17 mouse cellular contexts compared by ENCODE assay signal in the genomic region with DNA sequence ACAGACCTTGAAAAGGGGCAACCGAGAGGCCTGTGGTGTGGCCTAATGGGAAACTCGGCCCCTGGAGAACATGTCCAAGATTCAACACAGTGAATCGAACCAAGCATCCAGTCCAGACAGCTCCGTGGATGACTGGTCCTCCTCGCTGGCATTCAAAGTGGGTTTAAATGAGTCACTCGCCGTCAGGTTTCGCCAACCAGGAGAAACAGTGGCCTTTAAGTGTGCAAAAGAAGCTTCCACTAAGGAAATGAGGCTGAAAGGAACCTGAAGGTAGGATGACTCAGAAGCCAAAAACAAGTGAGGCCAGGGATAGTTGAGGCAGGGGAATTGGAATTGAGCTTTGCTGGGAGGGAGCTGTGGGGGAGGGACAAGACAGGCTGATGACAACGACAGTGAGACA.
"Had no signal": no experiment of that assay in that cellular context is flagged by ENCODE, and none has a peak within 500 bp of the region (broad histone marks: within the 10 kb centered on the region; RNA-seq: fewer than 3 reads in every experiment).

No protein-coding gene starts in this region.

- DNase-seq: lung, embryonic 14.5 days; lung, postnatal 10 days; lung, postnatal 4 days; midbrain, embryonic 14.5 days; retina, postnatal 1 day; right cerebral cortex, adult 18-20 months; right cerebral cortex, postnatal 25 days; right cerebral cortex, postnatal 4 days; spleen, adult 18-20 months; thymus, adult 18-20 months; thymus, postnatal 14 days; thymus, postnatal 36 days had no signal

- H3K27ac ChIP-seq: midbrain, embryonic 10.5 days; midbrain, embryonic 12.5 days; neural tube, embryonic 13.5 days; neural tube, embryonic 15.5 days had no signal

- H3K4me3 ChIP-seq: midbrain, embryonic 10.5 days; midbrain, embryonic 12.5 days; myocyte; neural tube, embryonic 13.5 days; neural tube, embryonic 15.5 days had no signal
